Mouse (Mus musculus): ENCODE measurements around the gene Ptgis.
A peak's percentile ranks its signal among the peaks of the same experiment; 100 is the strongest.

Ptgis gene

GRCm38 (mm10) chr2:167263040-167263810 lies 22.8 kb upstream of the Ptgis start:
- DNase-seq = no peak

DNA sequence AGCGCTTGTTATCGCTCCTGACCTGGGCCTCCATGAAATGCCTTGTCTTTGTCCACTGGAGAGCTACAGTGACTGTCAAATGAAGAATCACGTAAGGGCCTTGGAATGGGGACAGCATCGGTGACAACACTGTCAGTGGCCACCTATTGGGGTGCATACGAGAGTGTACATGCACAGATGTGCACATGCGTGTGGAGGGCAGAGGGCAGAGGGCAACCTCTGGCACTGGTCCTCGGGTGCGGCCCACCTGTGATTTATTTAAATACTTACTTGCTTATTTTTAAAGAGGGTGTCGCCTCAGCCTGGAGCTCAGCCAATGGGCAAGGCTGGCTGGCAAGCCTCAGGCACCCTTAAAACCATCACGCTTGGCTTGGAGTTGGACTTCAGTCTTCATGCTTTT lies 22.0 kb upstream of the Ptgis start:
- DNase-seq = no peak

DNA sequence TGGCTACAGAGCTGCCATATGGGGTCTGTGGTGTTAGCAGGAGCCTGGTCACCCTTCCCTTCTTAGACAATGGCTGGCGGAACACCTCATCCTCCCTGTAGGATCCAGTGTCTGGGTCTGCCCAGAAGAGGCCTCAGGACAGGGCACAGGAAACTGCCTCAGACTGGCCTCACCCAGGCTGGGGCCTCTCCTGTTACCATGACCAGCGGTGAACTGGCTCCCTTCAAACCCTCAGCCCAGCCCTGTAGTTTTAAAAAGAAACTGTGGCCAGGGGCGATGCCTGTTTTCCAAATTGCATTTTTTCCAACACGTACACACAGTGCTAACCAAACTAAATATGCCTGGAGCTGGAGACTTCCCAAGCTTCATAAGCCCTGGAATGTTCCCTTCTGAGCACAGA lies 20.7 kb upstream of the Ptgis start:
- no peak for DNase-seq

DNA sequence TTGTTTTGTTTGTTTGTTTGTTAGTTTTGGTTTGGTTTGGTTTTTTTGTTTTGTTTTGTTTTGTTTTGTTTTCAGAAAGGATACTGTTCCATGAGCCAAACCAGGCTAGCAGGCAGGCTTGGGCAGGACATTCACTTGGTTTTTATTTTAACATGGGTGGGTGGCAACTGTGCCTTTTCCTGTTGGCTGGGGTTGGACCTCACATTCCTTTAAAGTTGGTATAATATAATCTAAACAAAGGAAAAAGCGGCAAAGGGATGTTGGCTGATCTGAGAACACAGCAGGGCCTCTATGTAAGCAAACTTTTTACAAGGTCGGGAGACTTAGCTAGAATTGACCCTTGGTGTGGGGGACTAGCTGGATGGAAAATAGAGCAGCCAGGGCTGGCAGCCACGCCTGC lies 17.4 kb upstream of the Ptgis start:
- no peak for DNase-seq

- DNase-seq = no peak
Measured at GRCm38 (mm10) chr2:167254808-167255207, 14.4 kb upstream of the Ptgis start.

DNA sequence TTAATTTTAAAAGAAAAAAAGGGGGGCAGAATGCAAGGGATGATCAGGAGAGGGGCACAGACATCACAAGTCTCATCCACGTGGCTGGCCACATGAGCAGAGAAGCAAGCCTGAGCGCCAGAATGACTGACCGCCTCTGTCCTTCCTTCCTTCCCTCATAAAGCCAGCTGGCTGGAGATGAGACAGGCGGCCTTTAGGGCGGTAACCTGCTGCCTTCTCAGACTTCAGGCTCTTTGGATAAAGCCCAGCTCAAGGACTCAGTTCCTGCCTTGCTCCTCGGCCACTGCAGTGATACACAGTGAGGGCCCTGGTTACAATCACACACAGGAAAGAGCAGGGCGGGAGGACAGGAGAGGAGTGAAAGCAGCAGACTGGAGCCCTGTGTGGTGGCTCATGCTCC lies 13.8 kb upstream of the Ptgis start:
- DNase-seq = no peak

GRCm38 (mm10) chr2:167253476-167253875 lies 13.1 kb upstream of the Ptgis start:
- no peak for DNase-seq

GRCm38 (mm10) chr2:167252057-167252687 lies 11.8 kb upstream of the Ptgis start:
- no peak for DNase-seq

DNA sequence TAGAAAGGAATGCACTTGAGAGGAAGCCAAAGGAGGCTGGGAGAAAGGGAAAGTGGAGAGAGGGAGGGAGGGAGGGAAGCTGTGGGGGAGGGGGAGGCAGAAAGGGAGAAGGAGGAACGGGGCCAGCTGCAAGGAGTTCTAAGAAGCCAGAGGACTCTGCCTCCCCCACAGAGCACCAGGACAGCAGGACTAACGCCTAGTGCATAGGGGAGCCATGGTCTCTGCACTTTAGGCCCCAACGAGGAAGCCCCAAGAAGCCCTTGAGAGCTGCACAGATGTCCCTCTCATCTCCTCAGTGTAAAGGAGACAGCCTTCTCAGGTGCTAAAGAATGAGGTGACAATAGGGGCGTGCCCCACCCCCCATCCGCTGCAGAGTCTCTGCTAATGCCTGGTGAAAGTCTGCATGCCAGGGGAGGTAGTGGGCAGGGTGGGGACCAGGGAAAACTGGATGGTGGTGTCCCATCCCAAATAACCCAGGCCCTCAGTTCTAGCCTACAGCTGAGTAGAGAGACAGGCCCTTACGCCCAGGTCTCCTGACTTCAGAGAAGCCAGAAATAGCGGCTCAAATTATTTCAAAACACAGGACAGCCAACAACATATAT lies 10.4 kb upstream of the Ptgis start:
- no peak for DNase-seq

- DNase-seq = peak; percentile 14
Measured at GRCm38 (mm10) chr2:167250003-167250735, 9.8 kb upstream of the Ptgis start.

DNA sequence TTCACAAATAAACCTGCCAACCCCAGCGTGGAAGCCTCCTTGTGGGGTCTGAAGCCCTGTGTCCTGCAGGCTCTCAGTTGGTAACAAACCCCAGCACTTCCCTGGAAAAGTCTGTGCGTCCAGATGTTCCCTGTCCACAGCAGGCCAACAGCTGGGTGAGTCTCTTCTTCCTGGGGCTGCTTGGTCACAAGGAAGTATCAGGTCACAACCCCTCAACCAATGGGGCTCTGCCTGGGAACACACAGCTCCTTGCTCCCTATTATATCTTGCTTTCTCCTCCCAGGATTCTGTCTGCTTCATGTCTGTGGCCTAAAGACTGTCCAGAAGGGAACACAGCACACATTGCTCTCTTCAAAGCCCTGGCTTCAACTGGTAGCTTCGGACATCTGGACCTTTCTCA lies 9.2 kb upstream of the Ptgis start:
- DNase-seq = no peak

- no peak for DNase-seq
Measured at GRCm38 (mm10) chr2:167247823-167248222, 7.4 kb upstream of the Ptgis start.

DNA sequence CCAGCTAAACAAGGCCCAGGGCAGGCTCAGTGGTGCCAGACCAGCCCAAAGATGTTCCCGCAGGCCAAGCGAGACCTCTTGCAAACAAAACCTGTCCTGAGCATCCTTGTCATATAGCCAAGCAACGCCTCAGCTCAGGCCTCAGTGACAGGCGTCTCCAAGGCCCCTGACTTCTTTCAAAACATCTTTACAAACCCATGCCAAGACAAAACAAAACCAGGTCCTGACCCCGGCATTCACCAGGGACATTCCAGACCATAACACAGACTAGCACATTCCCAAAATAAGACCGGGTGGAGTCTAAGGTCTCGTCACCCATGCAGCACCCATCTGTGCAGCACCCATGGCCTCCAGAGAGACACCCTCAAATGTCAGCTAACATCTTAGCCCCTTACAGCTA lies 6.3 kb upstream of the Ptgis start:
- no peak for DNase-seq

GRCm38 (mm10) chr2:167244892-167245291 lies 4.5 kb upstream of the Ptgis start:
- DNase-seq = no peak

GRCm38 (mm10) chr2:167243831-167244563 lies 3.6 kb upstream of the Ptgis start:
- no peak for DNase-seq

- no peak for DNase-seq
Measured at GRCm38 (mm10) chr2:167239262-167239661, 1.1 kb downstream of the Ptgis start.

DNA sequence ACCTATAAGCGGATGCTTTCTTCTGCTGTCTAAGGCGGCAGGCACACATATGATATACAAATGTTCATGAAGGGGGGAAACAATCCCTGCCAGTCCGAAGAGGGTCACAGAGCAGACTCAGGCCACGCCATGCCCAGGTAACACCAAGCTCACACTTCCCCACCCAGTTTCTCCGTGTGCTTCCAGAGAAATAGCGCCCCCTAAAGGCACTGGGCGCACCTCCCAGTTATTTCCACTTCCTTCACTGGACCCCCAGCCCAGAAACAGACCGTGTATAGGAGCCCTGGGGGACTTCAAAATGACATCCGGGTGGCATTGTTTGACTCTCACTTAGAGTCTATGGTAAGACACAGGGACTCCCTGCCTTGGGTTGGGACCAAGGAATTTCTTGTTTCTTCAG lies 3.2 kb downstream of the Ptgis start:
- no peak for DNase-seq

DNA sequence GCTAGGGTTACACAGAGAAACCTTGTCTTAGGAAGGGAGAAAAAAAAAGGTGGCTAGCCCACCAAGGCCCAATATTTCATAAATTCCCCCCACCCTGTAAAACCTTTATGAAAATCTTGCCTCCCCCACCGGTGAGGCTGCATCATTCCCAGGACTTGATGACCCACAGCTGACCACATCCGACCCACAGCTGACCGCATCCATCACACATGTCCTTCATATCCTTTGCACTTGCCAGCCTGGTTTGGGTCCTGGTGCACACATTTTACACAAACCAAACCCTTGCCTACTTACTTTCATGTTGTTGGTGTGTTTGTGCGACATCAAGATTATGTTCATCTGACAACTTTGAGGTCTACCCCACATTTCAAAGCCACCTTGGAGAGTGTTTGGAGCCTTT lies 4.2 kb downstream of the Ptgis start:
- DNase-seq = no peak

GRCm38 (mm10) chr2:167235338-167236018 lies 4.9 kb downstream of the Ptgis start:
- DNase-seq = no peak

DNA sequence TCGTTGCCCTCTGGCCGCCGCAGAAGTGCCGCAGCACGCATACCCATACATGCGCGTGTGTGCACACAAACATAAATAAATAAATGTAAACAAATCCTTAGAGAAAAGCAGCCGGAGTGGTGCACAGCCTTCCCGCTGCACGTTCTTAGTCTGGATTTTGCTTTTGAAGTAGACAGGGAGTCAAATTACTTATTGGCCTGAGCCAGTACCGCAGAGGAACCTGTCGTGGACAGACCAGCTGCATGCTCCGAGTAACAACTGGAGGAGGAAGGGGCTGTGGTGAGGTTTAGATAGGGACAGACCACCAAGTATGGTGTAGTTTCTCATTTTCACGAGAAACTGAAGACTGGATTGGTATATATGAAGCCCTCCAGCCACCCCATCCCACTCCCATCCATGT lies 6.6 kb downstream of the Ptgis start:
- no peak for DNase-seq

DNA sequence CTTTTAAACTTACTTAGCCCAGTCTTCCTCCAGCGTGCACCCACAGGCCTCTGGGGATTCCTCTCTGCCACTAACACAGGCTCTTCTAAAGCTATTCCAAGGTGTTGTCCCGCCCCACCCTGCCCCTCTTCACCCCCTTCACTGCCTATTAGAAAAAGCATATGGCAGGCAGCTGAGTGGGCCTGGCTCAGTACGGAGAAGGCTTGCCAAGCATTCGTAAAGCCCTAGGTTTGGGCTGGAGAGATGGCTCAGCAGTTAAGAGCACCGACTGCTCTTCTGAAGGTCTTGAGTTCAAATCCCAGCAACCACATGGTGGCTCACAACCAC lies 7.4 kb downstream of the Ptgis start:
- no peak for DNase-seq
